Mouse (Mus musculus): ENCODE measurements around the gene Gucy2d.
A peak's percentile ranks its signal among the peaks of the same experiment; 100 is the strongest.

- TF ChIP-seq CTCF (IDR thresholded peaks at IDR 0.05), result peak; percentile 68
- no peak for TF ChIP-seq EP300 (IDR thresholded peaks at IDR 0.05)
These were observed 7.5 kb downstream of the Gucy2d start for GRCm38 (mm10) chr7:98447585-98448308.
